Mouse (Mus musculus): ENCODE measurements around the gene Zbp1.
A peak's percentile ranks its signal among the peaks of the same experiment; 100 is the strongest.

The Zbp1 gene

DNA sequence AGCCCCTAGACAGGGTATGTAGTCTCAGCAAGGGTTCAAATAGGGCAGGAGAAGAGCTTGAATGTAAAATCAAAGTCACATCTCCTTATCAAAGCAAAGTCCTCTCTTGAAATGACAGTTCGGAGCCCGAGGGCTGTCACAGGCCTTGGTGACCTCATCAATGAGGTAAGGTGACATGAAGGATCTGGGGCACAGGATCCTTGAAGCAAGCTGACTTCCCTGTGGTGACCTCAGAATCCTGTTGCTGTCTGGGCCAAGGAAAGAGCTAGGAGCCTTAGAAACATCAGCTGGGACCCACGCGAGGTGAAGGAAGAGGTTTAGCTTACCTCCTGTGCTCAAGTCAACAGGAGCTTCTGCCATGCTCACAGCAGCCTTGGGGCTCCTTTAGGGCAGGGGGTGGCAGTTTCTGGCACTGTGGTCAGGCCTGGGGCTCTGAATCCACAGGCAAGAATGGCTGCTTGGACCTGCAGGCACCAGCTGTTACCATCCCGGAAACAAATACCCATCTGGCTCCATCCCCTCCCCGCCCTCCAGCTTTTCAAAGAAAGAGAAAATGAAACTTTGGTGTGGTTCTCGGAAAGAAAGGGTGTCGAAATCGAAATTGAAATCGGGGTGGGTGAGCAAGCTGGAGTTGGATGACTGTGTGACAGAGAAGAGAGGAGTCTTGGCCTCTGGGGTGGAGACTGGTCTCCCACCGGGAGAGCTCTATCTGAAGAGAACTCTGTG, at the start of gene Zbp1:
TSS of gene Zbp1 (minus strand) at position 508 of the 726 bp plus-strand sequence.
- peak; percentile 61 for DNase-seq

DNA sequence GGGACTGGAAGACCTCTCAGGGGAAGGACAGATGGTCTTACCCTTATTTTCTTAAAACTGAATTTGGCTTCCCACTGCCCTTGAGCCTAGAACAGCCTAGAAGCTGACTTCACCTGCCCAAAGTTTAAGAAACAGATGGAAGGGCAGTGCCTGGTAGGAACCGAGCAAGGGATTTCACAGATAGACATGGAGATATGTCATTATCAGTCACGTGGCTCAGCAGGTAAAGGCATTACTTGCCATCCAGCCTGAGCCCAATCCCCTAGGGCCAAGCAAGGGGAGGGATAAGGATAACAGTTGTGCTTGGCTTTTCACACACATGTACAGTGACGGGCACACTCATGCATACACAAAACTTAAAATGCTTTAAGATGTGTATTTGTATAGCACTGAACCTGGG, 48.8 kb upstream of the Zbp1 start:
- no peak for DNase-seq

DNA sequence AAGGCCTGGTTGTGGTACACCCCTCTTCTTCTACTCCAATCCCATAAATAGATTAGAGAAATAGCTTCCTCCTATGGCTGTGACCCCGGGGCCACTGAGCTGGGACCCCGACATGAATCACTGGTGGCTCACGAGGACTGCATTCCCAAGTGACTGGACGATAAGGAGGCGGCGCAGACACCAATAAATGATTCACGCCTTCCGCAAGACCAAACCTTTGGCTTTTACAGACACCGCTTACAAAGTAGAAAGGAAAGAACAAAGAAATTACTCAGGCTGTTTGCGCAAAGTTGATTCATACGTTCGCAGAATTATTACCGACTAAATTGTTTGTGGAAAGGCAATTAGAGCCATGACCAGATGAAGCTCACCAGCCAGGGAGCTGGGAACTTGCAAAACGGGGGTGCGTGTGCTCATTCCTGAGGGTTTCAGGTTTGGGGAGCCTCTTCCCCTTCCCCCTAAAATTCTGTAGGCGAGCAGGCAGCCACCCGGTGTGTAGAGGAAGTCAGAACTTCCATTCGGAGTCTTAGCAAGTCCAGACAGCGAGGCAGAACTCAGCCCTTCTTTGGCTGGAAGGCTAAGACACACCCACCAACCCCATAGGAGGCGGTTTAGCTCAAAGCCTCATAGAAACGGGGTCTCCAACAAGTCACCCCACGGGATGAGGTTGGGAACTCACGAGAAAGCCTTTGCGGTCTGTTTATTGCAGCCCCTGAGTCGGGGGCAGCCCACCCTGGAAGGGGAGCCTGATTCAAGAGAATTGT, 47.8 kb upstream of the Zbp1 start:
- no peak for DNase-seq

DNA sequence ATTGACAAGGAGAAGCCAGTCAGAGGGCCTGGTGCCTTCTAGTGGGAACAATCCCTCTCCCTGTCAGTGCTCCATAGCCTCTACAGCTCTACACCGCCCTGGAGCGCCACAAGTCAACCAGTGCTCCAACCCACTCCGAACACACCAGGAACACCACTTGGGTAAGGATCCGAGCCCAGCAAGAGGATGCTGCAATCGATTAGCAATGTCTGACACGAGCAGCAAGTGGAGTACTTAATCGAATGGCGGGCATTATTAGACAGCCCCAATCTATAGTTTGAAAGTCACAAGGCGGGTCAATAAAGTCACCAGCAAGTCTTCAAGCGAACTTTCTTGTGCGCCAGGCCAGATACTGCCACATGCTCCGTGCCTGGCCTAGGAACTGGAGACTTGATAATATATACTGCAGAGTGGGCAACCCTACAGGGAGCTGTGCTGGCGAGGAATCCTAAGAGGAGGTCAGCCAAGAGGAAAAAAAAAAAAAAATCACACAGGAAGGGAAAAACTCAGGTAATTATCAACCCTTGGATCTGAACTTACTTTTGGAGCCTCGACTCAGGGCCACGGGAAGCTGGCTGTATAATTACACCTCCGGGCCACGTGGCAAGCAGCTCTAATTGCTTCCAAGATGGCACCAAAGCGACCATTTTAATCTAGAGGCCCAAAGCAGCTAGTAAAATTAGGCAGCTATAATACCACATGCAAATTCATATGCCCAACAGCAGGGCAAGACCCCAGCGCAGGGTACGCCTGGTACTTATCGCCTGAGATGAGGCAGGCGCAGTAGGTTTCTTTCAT, 46.9 kb upstream of the Zbp1 start:
- DNase-seq, result no peak

- peak; percentile 83 for DNase-seq
These were observed 45.9 kb upstream of the Zbp1 start for GRCm38 (mm10) chr2:173264467-173265128.

GRCm38 (mm10) chr2:173263636-173264330, 45.1 kb upstream of the Zbp1 start:
- peak; percentile 63 for DNase-seq

GRCm38 (mm10) chr2:173261497-173261896, 42.8 kb upstream of the Zbp1 start:
- DNase-seq, result no peak

- no peak for DNase-seq
These were observed 39.9 kb upstream of the Zbp1 start for GRCm38 (mm10) chr2:173258459-173259091.

DNA sequence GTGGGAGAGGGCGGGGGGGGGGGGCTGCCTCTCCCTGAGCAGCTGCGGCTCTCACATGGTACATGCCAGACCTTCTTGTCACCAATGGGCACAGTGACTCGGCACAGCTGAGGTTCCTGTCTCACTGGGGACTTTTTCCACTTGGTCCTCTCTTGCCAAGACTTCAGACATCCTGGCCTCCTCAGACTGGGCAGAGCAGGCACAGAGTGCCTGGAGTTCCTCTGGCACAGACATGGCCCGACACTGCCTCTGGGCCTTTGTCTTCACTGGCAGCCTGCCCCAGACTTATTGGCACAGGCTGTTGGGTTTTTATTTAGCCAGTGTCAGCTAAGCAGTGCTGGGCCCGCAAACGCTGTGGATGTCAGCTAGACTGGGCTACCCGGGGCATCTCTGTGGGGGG, 38.9 kb upstream of the Zbp1 start:
- DNase-seq, result no peak

DNA sequence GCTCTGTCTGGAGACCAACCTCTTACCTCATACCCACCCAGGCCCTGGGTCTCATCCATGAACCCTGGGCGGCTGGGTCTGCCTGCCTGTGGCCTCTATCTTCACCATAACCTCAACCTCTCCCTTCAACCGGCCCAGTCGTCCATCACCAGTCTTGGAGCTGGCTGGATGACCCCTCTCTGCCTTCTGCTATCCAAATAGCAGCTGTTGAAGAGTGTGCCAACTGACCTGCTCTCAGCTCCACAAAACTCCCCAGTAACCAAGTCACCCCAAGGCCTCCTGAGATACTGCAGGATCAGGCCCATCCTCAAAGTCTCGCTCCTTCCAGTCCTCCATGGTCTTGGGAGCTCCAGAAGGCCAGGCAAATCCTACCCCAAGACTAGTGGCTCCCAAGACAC, 37.8 kb upstream of the Zbp1 start:
- DNase-seq, result no peak

DNA sequence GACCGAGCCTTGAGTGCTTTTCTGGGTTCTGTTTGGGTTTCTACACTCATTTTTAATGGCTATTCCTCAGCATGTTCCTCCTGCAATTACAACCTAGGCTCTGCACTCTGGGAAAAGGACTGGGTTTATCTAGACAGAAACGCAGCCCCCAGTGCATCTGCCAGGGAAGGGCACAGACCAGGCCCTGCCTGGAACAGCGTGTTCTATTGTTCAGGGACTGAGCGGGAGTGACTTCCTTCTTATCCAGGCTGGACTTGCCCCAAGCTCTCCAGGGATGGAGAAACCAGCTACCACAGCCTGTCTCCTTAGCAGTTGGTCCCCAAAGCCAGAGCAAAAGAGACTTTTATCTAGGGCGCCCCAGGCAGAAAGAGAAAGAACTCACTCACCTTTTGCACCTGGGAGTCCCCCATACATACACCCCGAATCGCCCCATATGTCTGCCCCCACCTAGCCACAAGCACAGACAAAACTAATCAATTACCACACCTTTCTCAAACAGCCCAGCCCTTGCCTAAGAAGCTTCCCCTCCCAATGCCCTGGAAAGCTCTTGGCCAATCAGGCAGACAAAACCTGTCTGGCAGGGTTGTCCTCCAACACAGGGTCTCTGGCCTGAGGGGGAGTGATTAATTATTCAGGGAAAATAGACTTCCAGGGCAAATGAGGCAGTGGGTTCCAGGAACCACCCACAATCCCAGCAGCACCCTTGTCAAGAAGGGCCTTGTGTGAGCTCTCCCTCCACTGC, 37.3 kb upstream of the Zbp1 start:
- DNase-seq, result no peak

DNA sequence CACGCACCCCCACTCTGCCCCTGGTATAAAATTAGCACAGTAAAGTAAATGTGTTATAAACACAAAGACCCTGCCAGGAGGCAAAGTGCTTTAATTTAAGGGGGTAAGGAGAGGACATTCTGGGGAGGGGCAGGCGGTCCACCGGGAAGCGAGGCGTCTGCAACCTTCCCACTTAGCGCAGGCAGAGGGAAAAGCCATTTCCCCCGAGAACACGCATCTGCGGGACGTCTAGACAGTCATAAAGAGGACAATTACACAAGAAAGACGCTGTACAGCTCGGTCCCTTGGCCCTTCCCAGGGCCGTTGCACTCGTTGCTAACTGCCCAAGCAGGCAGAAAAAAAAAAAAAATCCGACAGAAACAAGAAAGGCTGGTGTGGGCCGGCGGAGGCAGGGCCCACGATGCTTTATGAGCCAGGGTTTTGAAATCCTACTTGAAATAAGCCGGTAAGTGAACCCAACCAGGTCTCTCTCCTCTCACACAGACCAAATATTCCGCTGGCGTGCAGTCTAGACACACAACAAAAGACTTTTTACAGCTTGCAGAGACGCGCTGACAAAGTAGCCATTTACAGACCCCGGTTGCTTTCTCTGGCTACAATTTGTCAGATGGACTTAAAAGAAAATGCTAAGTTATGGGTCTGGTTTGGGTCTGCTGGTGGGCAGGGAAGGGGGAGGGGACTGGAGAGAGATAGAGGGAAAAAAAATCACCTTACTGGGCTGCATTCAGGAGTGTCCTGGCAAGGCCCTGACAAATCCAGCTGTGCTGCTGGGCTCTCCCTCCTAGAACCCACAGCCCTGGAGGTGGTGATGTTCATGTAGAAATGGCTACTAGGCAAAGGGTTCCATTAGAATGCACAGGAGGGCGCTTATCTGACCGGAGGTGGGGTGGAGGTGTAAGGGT, 35.3 kb upstream of the Zbp1 start:
- no peak for DNase-seq

DNA sequence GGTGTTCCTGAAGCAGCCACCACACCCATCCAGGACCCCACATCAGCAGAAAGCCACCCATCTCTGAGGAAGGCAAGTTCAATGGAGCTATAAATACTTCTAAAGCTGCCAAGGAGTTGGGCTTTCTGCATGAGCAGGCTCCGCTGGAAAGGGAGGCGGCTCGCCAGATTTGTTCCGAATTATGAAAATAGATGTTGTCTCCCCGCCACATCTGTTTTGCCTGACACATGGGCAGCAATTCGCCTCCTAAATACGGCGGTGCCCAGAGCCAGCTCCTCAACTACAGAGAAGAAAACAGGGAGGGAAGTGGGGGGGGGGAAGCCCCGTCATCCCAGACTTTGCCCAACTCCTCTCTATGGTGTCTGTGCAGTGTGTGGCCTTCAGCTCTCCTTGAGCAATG, 33.0 kb upstream of the Zbp1 start:
- DNase-seq, result no peak

DNA sequence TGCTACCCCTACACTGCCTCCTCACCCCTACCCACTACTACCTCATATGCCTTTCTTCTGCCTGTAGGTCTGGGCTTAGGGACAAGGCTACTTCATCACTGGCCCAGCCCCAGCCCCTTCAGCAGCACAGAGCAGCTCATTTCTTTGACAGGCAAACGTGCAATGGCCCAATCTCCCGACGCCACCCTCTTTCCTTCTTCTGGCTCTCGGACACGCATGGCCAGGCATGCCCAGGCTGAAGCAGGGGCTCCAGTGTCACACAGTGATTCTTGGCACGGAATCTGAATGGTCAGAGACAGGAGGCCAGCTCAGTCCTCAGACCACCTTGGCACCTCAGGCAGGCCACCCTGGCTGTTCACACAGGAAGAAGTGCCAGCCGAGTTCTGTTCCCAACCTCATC, 32.4 kb upstream of the Zbp1 start:
- no peak for DNase-seq

DNA sequence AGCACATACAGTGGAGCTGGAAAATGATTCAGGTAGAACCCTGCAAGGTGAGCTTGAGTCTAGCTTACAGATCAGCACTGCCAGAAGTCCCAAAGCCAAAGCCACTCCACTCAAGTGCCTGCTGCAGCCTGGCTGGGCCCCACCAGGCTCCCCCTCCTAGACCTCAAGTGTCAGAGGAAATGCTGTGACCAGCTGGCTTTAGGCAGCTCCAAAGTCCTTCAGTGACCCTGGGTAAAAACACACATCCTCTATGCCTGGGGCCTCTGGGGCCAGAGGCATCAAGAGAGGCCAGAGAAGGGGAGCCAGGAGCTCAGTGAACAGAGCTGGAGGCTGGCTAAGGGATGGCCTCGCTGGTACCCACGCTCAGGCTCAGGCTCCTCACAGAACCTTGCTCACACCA, 31.7 kb upstream of the Zbp1 start:
- DNase-seq, result no peak

- DNase-seq, result no peak
These were observed 31.2 kb upstream of the Zbp1 start for GRCm38 (mm10) chr2:173249965-173250364.

DNA sequence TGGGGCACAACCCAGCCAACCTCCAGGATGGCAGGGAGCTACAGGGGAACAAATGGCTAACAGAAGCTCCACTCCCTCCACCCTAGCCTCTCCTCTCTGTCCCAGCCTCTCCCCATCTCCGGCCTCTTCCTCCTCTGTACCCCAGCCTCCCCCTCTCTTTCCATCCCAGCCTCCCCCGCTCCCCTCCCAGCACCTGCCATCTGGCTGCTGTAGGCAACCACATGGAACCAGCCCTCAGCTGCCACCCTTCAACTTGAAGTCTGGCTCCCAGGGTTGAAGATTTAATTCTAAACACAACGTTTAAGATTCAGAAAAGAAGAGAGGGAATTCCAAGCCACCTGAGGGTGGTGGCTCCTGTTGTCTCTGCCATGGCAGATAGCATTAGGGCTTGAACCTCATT, 30.7 kb upstream of the Zbp1 start:
- no peak for DNase-seq

- no peak for DNase-seq
These were observed 30.1 kb upstream of the Zbp1 start for GRCm38 (mm10) chr2:173248822-173249221.

- DNase-seq, result no peak
These were observed 29.2 kb upstream of the Zbp1 start for GRCm38 (mm10) chr2:173247911-173248310.

DNA sequence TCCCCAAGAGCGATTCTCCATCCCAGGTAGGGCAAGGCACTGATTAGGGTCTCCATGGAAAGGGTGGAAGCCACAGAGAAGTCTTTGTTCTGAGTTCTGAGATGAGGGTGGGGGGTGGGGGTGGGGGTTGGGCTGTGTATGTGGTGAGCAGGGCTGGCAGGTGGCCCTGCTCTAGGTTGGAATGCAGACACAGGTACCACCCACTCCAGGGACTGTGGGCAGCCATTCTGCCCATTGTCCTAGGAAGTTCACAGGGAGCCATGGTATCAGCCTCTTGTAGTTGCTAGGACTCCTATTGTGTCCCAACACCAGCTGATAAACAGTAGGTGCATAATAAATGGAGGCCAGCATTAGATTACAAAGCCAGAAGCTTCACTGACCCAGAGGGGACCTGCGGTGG, 28.5 kb upstream of the Zbp1 start:
- DNase-seq, result no peak

Data from thymus, postnatal 4 days (tissue).